Mouse (Mus musculus): Measurements from ENCODE around the gene Prpf8.
"Not testable (repeated sequence)": the region's sequence is repeated elsewhere in the genome, so short reads cannot be mapped to it uniquely, and the experiment has no call there.

The Prpf8 gene

GRCm38 (mm10) chr11:75535106-75535795, 48.6 kb downstream of the Prpf8 start:
- DNase-seq, result peak; percentile 81

GRCm38 (mm10) chr11:75536255-75537024, 49.8 kb downstream of the Prpf8 start:
- DNase-seq, result no peak

GRCm38 (mm10) chr11:75537025-75537414, 50.4 kb downstream of the Prpf8 start:
- no peak for DNase-seq

- DNase-seq, result no peak
These were observed 51.0 kb downstream of the Prpf8 start for GRCm38 (mm10) chr11:75537491-75538183.

- DNase-seq, result peak; percentile 43
These were observed 51.8 kb downstream of the Prpf8 start for GRCm38 (mm10) chr11:75538184-75538969.

- DNase-seq, result no peak
These were observed 52.3 kb downstream of the Prpf8 start for GRCm38 (mm10) chr11:75538970-75539299.

GRCm38 (mm10) chr11:75540209-75540608, 53.6 kb downstream of the Prpf8 start:
- DNase-seq, result no peak

- DNase-seq, result no peak
These were observed 54.3 kb downstream of the Prpf8 start for GRCm38 (mm10) chr11:75540710-75541581.

GRCm38 (mm10) chr11:75544713-75545112, 58.1 kb downstream of the Prpf8 start:
- DNase-seq, result no peak

- no peak for DNase-seq
These were observed 59.4 kb downstream of the Prpf8 start for GRCm38 (mm10) chr11:75546057-75546456.

GRCm38 (mm10) chr11:75549658-75550111, 63.1 kb downstream of the Prpf8 start:
- peak; percentile 65 for DNase-seq

- no peak for DNase-seq
These were observed 63.8 kb downstream of the Prpf8 start for GRCm38 (mm10) chr11:75550200-75550946.

GRCm38 (mm10) chr11:75551321-75551720, 64.7 kb downstream of the Prpf8 start:
- DNase-seq, result peak; percentile 81

GRCm38 (mm10) chr11:75551961-75552441, 65.4 kb downstream of the Prpf8 start:
- no peak for DNase-seq

- DNase-seq, result no peak
These were observed 66.4 kb downstream of the Prpf8 start for GRCm38 (mm10) chr11:75552906-75553482.

GRCm38 (mm10) chr11:75556006-75556405, 69.4 kb downstream of the Prpf8 start:
- DNase-seq, result not testable (repeated sequence)

- peak; percentile 38 for DNase-seq
These were observed 70.5 kb downstream of the Prpf8 start for GRCm38 (mm10) chr11:75557142-75557541.

- DNase-seq, result no peak
These were observed 71.5 kb downstream of the Prpf8 start for GRCm38 (mm10) chr11:75558101-75558500.
